Mouse (Mus musculus) ES-E14 (cell line): ENCODE data around the gene Afg1l. TPM values are rescaled to one million over a fixed set of nuclear protein-coding genes. Genes with fewer than 3 reads are reported as not detected.
A peak's percentile ranks its signal among the peaks of the same experiment; 100 is the strongest.

ENCODE experiments used
- DNase-seq: peaks from one replicate; pipeline ENCODE4 v3.0.0-alpha.2; 2013; ENCODE audit warnings: low read depth, low spot score
- H3K27ac ChIP-seq: 2 replicates; pipeline ENCODE4 v1.5.1; 2012; ENCODE audit warnings: low read depth, mild to moderate bottlenecking, low read length, moderate library complexity, mixed read lengths; ENCODE audit not compliant: poor library complexity, insufficient read depth, severe bottlenecking
- H3K36me3 ChIP-seq: 2 replicates; pipeline ENCODE4 v1.6.1; 2012; ENCODE audit warnings: mild to moderate bottlenecking, low read length, moderate library complexity, mixed read lengths; ENCODE audit not compliant: control insufficient read depth, poor library complexity, insufficient read depth, severe bottlenecking
- H3K4me1 ChIP-seq, 2 experiments: fragments of 150-350 bp in 1 of 2; sonication (generic) in 1 of 2; 2 replicates each; pipeline ENCODE4 v1.6.1; 2012; ENCODE audit warnings: low read length in 2 of 2, mild to moderate bottlenecking in 1 of 2, mixed read lengths in 1 of 2; ENCODE audit not compliant: control insufficient read depth in 2 of 2, insufficient read depth in 2 of 2, poor library complexity in 1 of 2
- H3K4me3 ChIP-seq, 2 experiments: fragments of 150-350 bp in 1 of 2; sonication (generic) in 1 of 2; 2 replicates each; pipeline ENCODE4 v1.5.1; 2012; ENCODE audit warnings: low read length in 2 of 2, low read depth in 1 of 2, mild to moderate bottlenecking in 1 of 2, mixed read lengths in 1 of 2; ENCODE audit not compliant: insufficient read depth in 1 of 2, poor library complexity in 1 of 2, severe bottlenecking in 1 of 2
- H3K9ac ChIP-seq: 2 replicates; pipeline ENCODE4 v1.6.1; 2012; ENCODE audit warnings: low read depth, mild to moderate bottlenecking, low read length, mixed read lengths; ENCODE audit not compliant: poor library complexity, insufficient read depth, severe bottlenecking
- H3K9me3 ChIP-seq: fragments of 150-350 bp; sonication (generic); 2 replicates; pipeline ENCODE4 v1.6.1; 2012; ENCODE audit warnings: low read depth, mild to moderate bottlenecking, low read length; ENCODE audit not compliant: control insufficient read depth, insufficient read depth
- CHD2 ChIP-seq: IDR thresholded peaks from 2 replicates; pipeline ENCODE4 v1.6.1; 2014; ENCODE audit warnings: mild to moderate bottlenecking, low read depth, low read length, inconsistent platforms
- HCFC1 ChIP-seq: IDR thresholded peaks from 2 replicates; pipeline ENCODE4 v1.6.1; 2012; ENCODE audit warnings: low read length, inconsistent platforms, borderline replicate concordance; ENCODE audit not compliant: insufficient read depth
- MAFK ChIP-seq: IDR thresholded peaks from 2 replicates; pipeline ENCODE4 v1.6.1; 2014; ENCODE audit warnings: mild to moderate bottlenecking, low read depth, low read length, inconsistent platforms; ENCODE audit not compliant: insufficient read depth
- ZC3H11A ChIP-seq: IDR thresholded peaks from 2 replicates; pipeline ENCODE4 v1.6.1; 2012; ENCODE audit warnings: low read depth, mild to moderate bottlenecking, inconsistent platforms, low read length, borderline replicate concordance
- ZNF384 ChIP-seq: IDR thresholded peaks from 2 replicates; pipeline ENCODE4 v1.6.1; 2012; ENCODE audit warnings: low read depth, low read length, inconsistent platforms
- in situ Hi-C, 2 experiments: fragments of 600-800 bp; cut with MboI; formaldehyde crosslinking; loops; one replicate each; pipeline ENCODE4 v1.15.1; 2025; ENCODE audit warnings: low sequenced_read_pairs in 2 of 2, inconsistent platforms in 1 of 2; ENCODE audit not compliant: unreplicated experiment in 2 of 2
- total RNA-seq: library from RNA; depleted of rRNA; stranded (reverse); fragments of 300-350 nt; gene quantifications from 2 replicates; pipeline ENCODE4 v1.2.3, GENCODE M21; 2012

Gene Afg1l
- total RNA-seq, 1 experiment, result 7.7 TPM

GRCm38 (mm10) chr10:42476774-42477475 is 1.4 kb downstream of the Afg1l start:
- H3K4me3 ChIP-seq, result peak overlapping the region in 1 of 2 experiments; percentile 91; a peak in 1 of 4 replicates
- H3K36me3 ChIP-seq, result no peaks in the 10 kb centered on the region
- H3K9ac ChIP-seq, result no peak overlapping the region; the same call in 1 of the 2 replicates
- H3K4me1 ChIP-seq, result peaks cover 5 to 13% of the 10 kb centered on the region in 2 experiments
- in situ Hi-C loops, result no loop called here
- TF ChIP-seq MAFK, result no peak
- no peak for TF ChIP-seq ZC3H11A
- no peak for TF ChIP-seq HCFC1
- no peak for TF ChIP-seq CHD2
- no peak for TF ChIP-seq ZNF384
- DNase-seq, result no peak
- H3K27ac ChIP-seq, result no peak overlapping the region; the same call in 1 of the 2 replicates
- H3K9me3 ChIP-seq, result no peaks in the 10 kb centered on the region

DNA sequence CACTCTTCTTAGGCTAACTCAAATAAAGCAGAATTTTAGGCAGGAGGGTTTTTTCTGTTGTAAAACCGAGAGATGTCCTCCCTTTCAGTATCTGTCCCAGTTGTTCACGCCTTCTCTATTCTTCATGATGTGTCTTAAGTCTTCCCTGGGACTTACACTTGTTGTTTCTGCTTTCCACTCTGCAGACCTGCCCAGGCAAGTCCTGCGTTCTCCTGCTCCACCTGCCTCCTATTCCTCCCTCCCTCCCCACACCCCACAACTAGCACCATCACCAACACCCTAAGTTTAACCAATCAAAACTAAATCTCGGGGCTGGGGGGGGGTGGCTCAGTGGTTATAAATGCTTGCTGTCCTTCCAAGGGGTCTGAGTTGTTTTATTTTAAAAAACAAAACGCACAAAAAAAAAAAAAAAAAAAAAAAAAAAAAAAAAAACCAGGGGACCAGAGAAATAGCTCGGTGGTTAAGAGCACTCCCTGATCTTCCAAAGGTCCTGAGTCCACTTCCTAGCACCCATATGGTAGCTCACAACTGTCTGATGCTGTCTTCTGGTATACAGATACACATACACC is 3.3 kb downstream of the Afg1l start:
- Histone ChIP-seq H3K4me3 (peak overlapping the region; percentile 63 to 73), H3K9ac (peak overlapping the region; percentile 76; the same call in 1 of the 2 replicates), H3K36me3 (peaks cover 7% of the 10 kb centered on the region), H3K9me3 (no peaks in the 10 kb centered on the region), H3K4me1 (peaks cover 5 to 13% of the 10 kb centered on the region in 2 experiments), H3K27ac (peak overlapping the region; percentile 74; the same call in 1 of the 2 replicates)
- in situ Hi-C loops, result no loop called here
- DNase-seq, result no peak
- peak; percentile 90 for TF ChIP-seq ZNF384
- TF ChIP-seq HCFC1, result no peak
- TF ChIP-seq MAFK, result 0 out of 2 replicates have a peak, but pooled peaks have one; percentile 5

DNA sequence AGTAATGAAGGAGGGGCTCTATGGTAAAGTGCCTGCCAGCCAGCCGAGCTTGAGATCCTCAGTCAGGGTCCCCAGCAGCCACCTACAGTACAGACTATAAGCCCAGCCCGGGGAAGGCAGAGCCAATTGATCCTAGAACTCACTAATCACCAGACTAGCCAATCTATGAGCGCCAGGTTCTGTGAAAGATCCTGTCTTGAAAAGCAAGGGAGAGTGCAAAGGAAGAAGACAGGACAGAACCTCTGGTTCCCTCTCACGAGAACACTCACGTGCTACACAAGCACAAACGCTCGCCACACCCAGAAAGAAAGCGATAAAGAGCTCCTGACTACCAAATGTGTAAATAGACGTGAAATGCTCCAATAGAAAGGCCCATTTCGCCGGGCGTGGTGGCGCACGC is 13.6 kb downstream of the Afg1l start:
- peaks cover 6 to 12% of the 10 kb centered on the region in 2 experiments; a peak in 2 of 4 replicates for H3K4me1 ChIP-seq
- in situ Hi-C loops, result no loop called here
- no peaks in the 10 kb centered on the region for H3K9me3 ChIP-seq
- peak overlapping the region; percentile 63 for H3K27ac ChIP-seq
- H3K4me3 ChIP-seq, result peak overlapping the region; percentile 29 to 50; a peak in 3 of 4 replicates
- H3K9ac ChIP-seq, result peak overlapping the region; percentile 26; the same call in 1 of the 2 replicates
- H3K36me3 ChIP-seq, result peaks cover under 1% of the 10 kb centered on the region; the same call in 1 of the 2 replicates
- DNase-seq, result peak; percentile 66
- TF ChIP-seq ZNF384, result no peak
- no peak for TF ChIP-seq MAFK
- TF ChIP-seq HCFC1, result no peak

DNA sequence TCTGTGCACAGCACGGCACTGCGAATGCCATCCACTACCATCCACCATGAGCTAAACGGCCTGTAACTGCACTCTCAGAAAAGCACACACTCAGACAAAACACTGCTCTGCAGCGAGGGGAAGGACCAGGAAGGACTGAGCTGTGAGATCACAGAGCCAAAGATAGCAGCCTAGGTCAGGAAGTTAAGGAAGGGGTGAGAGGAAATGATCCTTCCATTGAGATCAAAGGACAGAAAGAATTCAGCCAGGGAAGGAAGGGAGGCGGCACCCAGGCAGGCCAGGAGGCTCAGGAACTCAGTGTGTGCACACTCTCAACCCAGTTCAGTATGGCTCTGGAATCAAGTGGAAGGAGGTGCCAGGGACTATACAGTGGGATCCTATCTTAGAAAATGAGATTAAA is 14.1 kb downstream of the Afg1l start:
- TF ChIP-seq HCFC1 (no peak), MAFK (no peak), ZC3H11A (no peak), ZNF384 (no peak), CHD2 (no peak)
- in situ Hi-C loops, result no loop called here
- Histone ChIP-seq H3K9ac (0 out of 2 replicates have a peak overlapping the region, but pooled peaks have one; percentile 1), H3K36me3 (peaks cover 4% of the 10 kb centered on the region; the same call in 1 of the 2 replicates), H3K27ac (no peak overlapping the region; the same call in 1 of the 2 replicates), H3K4me3 (no peak overlapping the region; a peak in 1 of 4 replicates), H3K4me1 (peaks cover 6 to 12% of the 10 kb centered on the region in 2 experiments; a peak in 2 of 4 replicates), H3K9me3 (no peaks in the 10 kb centered on the region)
- DNase-seq, result peak; percentile 62
